ENCODE assay signal across 9 mouse cellular contexts in genomic region chr1:180286081-180286831, GRCm38 (mm10). TPM values are rescaled to one million over a fixed set of nuclear protein-coding genes. Genes with fewer than 3 reads are reported as not detected.
DNase-seq lines count a peak whose midpoint lies in the region; ATAC-seq and TF ChIP-seq lines count a peak whose summit lies in the region.
"Had no signal": no experiment of that assay in that cellular context is flagged by ENCODE, and none has a peak within 500 bp of the region (broad histone marks: within the 10 kb centered on the region; RNA-seq: fewer than 3 reads in every experiment).

No protein-coding gene starts in this region.

- H3K9me3 ChIP-seq in liver, embryonic 12.5 days (replicated peaks), result no peaks in the 10 kb centered on the region
- H3K9me3 ChIP-seq in embryonic facial prominence, embryonic 14.5 days (ENCODE audit: control insufficient read depth, low read length), result no peaks in the 10 kb centered on the region
- no peaks in the 10 kb centered on the region for H3K9me3 ChIP-seq in stomach, embryonic 14.5 days (ENCODE audit: control insufficient read depth, low read depth, low read length)
- H3K9me3 ChIP-seq: liver, embryonic 13.5 days had no signal

- no peak for TF ChIP-seq POLR2A in liver, adult 2 months (IDR thresholded peaks at IDR 0.05; ENCODE audit: extremely low read depth, insufficient read depth, low read length)

- H3K36me3 ChIP-seq in liver, adult 2 months (ENCODE audit: control insufficient read depth, insufficient read depth, low read length), result no peaks in the 10 kb centered on the region
- H3K36me3 ChIP-seq in liver, embryonic 12.5 days, result no peaks in the 10 kb centered on the region
- no peaks in the 10 kb centered on the region for H3K36me3 ChIP-seq in embryonic facial prominence, embryonic 14.5 days (ENCODE audit: control insufficient read depth, insufficient read depth, low read length)
- H3K36me3 ChIP-seq in stomach, embryonic 14.5 days (ENCODE audit: control insufficient read depth, insufficient read depth, low read length), result no peaks in the 10 kb centered on the region
- H3K36me3 ChIP-seq: liver, embryonic 13.5 days had no signal

- H3K79me2 ChIP-seq in liver, adult 2 months (ENCODE audit: control insufficient read depth, insufficient read depth, low read length), result no peaks in the 10 kb centered on the region

- H3K4me1 ChIP-seq in liver, adult 2 months (ENCODE audit: control insufficient read depth, insufficient read depth, low read length), result no peaks in the 10 kb centered on the region; the same call in none of the 2 replicates
- peaks cover 28% of the 10 kb centered on the region for H3K4me1 ChIP-seq in liver, embryonic 12.5 days
- peaks cover 14% of the 10 kb centered on the region for H3K4me1 ChIP-seq in embryonic facial prominence, embryonic 14.5 days (ENCODE audit: control insufficient read depth, insufficient read depth, low read length)
- peaks cover 33% of the 10 kb centered on the region for H3K4me1 ChIP-seq in stomach, embryonic 14.5 days (ENCODE audit: control insufficient read depth, insufficient read depth, low read length)

- H3K4me3 ChIP-seq in liver, adult 2 months (ENCODE audit: insufficient read depth, low read depth, low read length), result no peak overlapping the region
- H3K4me3 ChIP-seq in liver, embryonic 12.5 days, result no peak overlapping the region
- H3K4me3 ChIP-seq in embryonic facial prominence, embryonic 14.5 days (ENCODE audit: low read depth, low read length), result no peak overlapping the region
- no peak overlapping the region for H3K4me3 ChIP-seq in stomach, embryonic 14.5 days (ENCODE audit: low read depth, low read length)
- no peak overlapping the region for H3K4me3 ChIP-seq in layer of hippocampus, adult 2 months
- H3K4me3 ChIP-seq: liver, embryonic 13.5 days had no signal

- WGBS in liver, adult 2 months, result 71% methylated on average over 15 of the region's 15 CpGs
- WGBS in liver, embryonic 12.5 days (ENCODE audit: insufficient replicate concordance), result 55% methylated on average over 15 of the region's 15 CpGs
- WGBS in embryonic facial prominence, embryonic 14.5 days, result 33% methylated on average over 15 of the region's 15 CpGs
- WGBS in stomach, embryonic 14.5 days, result 58% methylated on average over 15 of the region's 15 CpGs

- no peaks in the 10 kb centered on the region for H3K27me3 ChIP-seq in liver, adult 2 months (ENCODE audit: control insufficient read depth, insufficient read depth, low read length)
- H3K27me3 ChIP-seq in liver, embryonic 12.5 days (replicated peaks), result peaks cover 19% of the 10 kb centered on the region
- H3K27me3 ChIP-seq in embryonic facial prominence, embryonic 14.5 days (replicated peaks; ENCODE audit: control insufficient read depth, insufficient read depth, low read length), result no peaks in the 10 kb centered on the region
- no peaks in the 10 kb centered on the region for H3K27me3 ChIP-seq in stomach, embryonic 14.5 days (ENCODE audit: control insufficient read depth, insufficient read depth, low read length)

- intact Hi-C loops in heart, postnatal 10 days (cut with DNase I), result no loop called here

- peak overlapping the region; percentile 60 for H3K27ac ChIP-seq in liver, adult 2 months (replicated peaks; ENCODE audit: insufficient read depth, low read depth, low read length)
- no peak overlapping the region for H3K27ac ChIP-seq in liver, embryonic 12.5 days
- peak overlapping the region; percentile 5; the same call in 1 of the 2 replicates for H3K27ac ChIP-seq in embryonic facial prominence, embryonic 14.5 days (replicated peaks; ENCODE audit: low read depth, low read length)
- peak overlapping the region; percentile 40; the same call in 1 of the 2 replicates for H3K27ac ChIP-seq in stomach, embryonic 14.5 days (ENCODE audit: low read length)
- no peak overlapping the region for H3K27ac ChIP-seq in layer of hippocampus, adult 2 months
- H3K27ac ChIP-seq: liver, embryonic 13.5 days had no signal

- no peak overlapping the region for H3K9ac ChIP-seq in liver, adult 2 months (ENCODE audit: low read depth, low read length)
- no peak overlapping the region for H3K9ac ChIP-seq in liver, embryonic 12.5 days
- no peak overlapping the region for H3K9ac ChIP-seq in embryonic facial prominence, embryonic 14.5 days (ENCODE audit: low read depth, low read length)
- H3K9ac ChIP-seq in stomach, embryonic 14.5 days (replicated peaks; ENCODE audit: low read depth, low read length), result no peak overlapping the region
- H3K9ac ChIP-seq: liver, embryonic 13.5 days had no signal

- H3K4me2 ChIP-seq in liver, embryonic 12.5 days, result no peak overlapping the region
- no peak overlapping the region for H3K4me2 ChIP-seq in embryonic facial prominence, embryonic 14.5 days (ENCODE audit: low read depth, low read length)
- H3K4me2 ChIP-seq in stomach, embryonic 14.5 days (replicated peaks; ENCODE audit: low read depth, low read length), result no peak overlapping the region
- H3K4me2 ChIP-seq: liver, embryonic 13.5 days had no signal

- DNase-seq in liver, adult 2 months (ENCODE audit: extremely low read depth, low read depth, low spot score), result peak; percentile 60
- peak; percentile 71 for DNase-seq in embryonic facial prominence, embryonic 14.5 days (ENCODE audit: low spot score)
- DNase-seq in heart, postnatal 10 days, result peak; percentile 65 to 69
- no peak for DNase-seq in layer of hippocampus, adult 2 months (ENCODE audit: low spot score in 2 of 2)
- no peak for DNase-seq in right cerebral cortex, postnatal 14 days
- DNase-seq: cerebellum, adult 11 months; liver, embryonic 13.5 days had no signal

- no peak for TF ChIP-seq CTCF in liver, adult 2 months (IDR thresholded peaks at IDR 0.05; ENCODE audit: low read depth, low read length)
- TF ChIP-seq CTCF in layer of hippocampus, adult 2 months (conservative IDR thresholded peaks at IDR 0.05), result no peak

- ATAC-seq in liver, embryonic 12.5 days, result no peak
- peak; percentile 60; the same call in 1 of the 2 replicates for ATAC-seq in embryonic facial prominence, embryonic 14.5 days (ENCODE audit: low read depth)
- peak; percentile 43; the same call in 1 of the 2 replicates for ATAC-seq in stomach, embryonic 14.5 days (ENCODE audit: insufficient number of reproducible peaks, insufficient read depth, low FRiP score, low read depth)

RNA-seq across cellular contexts. Expression of gene Psen2, which starts 23.0 kb away (rescaled TPM):
- 247 and 256 TPM in 2 replicates for total RNA-seq in liver, adult 2 months (2014; rRNA removed)
- polyA plus RNA-seq in liver, adult 2 months (2012; rRNA removed), result 711 and 783 TPM in 2 replicates
- polyA plus RNA-seq in liver, embryonic 12.5 days (2016; fragmentation: Nextera tagmentation; extraction: Ambion mirVana), result 20.9 and 21.3 TPM in 2 replicates
- polyA plus RNA-seq in embryonic facial prominence, embryonic 14.5 days (2014; fragmentation: Nextera tagmentation; extraction: Ambion mirVana), result 18.8 and 19.6 TPM in 2 replicates
- 10 to 100 TPM; 13.5 to 15.3 TPM for total RNA-seq in heart, postnatal 10 days (2021)
- polyA plus RNA-seq in stomach, embryonic 14.5 days (2014; fragmentation: Nextera tagmentation; extraction: Ambion mirVana), result 13.5 and 17.4 TPM in 2 replicates
- 10 to 100 TPM; 17.2 to 22.2 TPM for total RNA-seq in layer of hippocampus, adult 2 months (2021)

RNA-seq across cellular contexts. Expression of gene Itpkb, which starts 44.0 kb away (rescaled TPM):
- total RNA-seq in liver, adult 2 months (2014; rRNA removed), result 3.7 and 6.0 TPM in 2 replicates
- polyA plus RNA-seq in liver, adult 2 months (2012; rRNA removed), result 2.2 and 2.7 TPM in 2 replicates
- polyA plus RNA-seq in liver, embryonic 12.5 days (2016; fragmentation: Nextera tagmentation; extraction: Ambion mirVana), result 4.0 and 4.3 TPM in 2 replicates
- 7.4 and 7.6 TPM in 2 replicates for polyA plus RNA-seq in embryonic facial prominence, embryonic 14.5 days (2014; fragmentation: Nextera tagmentation; extraction: Ambion mirVana)
- 10 to 100 TPM; 81.4 to 93.6 TPM for total RNA-seq in heart, postnatal 10 days (2021)
- 10.4 and 10.9 TPM in 2 replicates for polyA plus RNA-seq in stomach, embryonic 14.5 days (2014; fragmentation: Nextera tagmentation; extraction: Ambion mirVana)
- total RNA-seq in layer of hippocampus, adult 2 months (2021), result 10 to 100 TPM; 26.3 to 28.3 TPM

Comparison
In these comparisons a context has a peak if more than half of its experiments do, and no peak if none do; other contexts are left out.
1. H3K27ac ChIP-seq: peak in liver, adult 2 months (single experiment), embryonic facial prominence, embryonic 14.5 days (single experiment) and stomach, embryonic 14.5 days (single experiment); none in liver, embryonic 12.5 days (single experiment) and layer of hippocampus, adult 2 months (single experiment).
2. RNA of gene Psen2, which starts 23.0 kb away (polyA plus RNA-seq): 711 to 783 TPM in liver, adult 2 months; 20.9 to 21.3 TPM in liver, embryonic 12.5 days, 18.8 to 19.6 TPM in embryonic facial prominence, embryonic 14.5 days and 13.5 to 17.4 TPM in stomach, embryonic 14.5 days; every median in the first group is over 10 times any median in the second.
3. DNase-seq: peak in liver, adult 2 months (single experiment), embryonic facial prominence, embryonic 14.5 days (single experiment) and heart, postnatal 10 days (2 of 2); none in layer of hippocampus, adult 2 months (0 of 2) and right cerebral cortex, postnatal 14 days (single experiment).